Mouse (Mus musculus): ENCODE results near the gene Tcp1. TPM values are rescaled to one million over a fixed set of nuclear protein-coding genes. Genes with fewer than 3 reads are reported as not detected.
"Not testable (repeated sequence)": the region's sequence is repeated elsewhere in the genome, so short reads cannot be mapped to it uniquely, and the experiment has no call there.

The Tcp1 gene
- 100 to 1,000 TPM; 221 to 225 TPM for polyA plus RNA-seq (2017; shearing (Covaris generic))

- peak; percentile 0 for ATAC-seq
Measured at GRCm38 (mm10) chr17:12915488-12915880, at the start of gene Tcp1. Tcp1 (plus strand) TSS chr17:12915701.

- ATAC-seq, result no peak
Measured at GRCm38 (mm10) chr17:12866853-12867252, 48.6 kb upstream of the Tcp1 start.

DNA sequence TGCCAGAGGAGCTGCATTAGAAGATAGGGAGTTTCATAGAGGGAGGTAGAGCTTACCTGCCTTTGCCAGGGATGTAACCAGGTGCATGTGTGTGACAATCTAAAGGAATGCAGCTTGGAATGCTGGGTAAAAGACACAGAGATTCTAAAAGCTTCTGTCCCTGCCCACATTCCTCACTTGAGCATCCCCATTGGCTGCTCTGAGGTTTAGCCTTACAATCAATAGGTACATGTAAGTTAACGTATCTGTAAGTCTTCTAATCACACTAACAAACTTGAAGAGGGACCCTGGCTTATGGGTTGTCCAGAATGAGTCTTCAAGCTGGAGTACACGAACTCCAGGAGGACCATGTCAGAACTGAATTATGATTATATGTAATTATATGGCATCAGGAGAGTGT, 47.5 kb upstream of the Tcp1 start, which contains the start of gene Mas1:
Gene Mas1 (minus strand): TSS at position 101 of the 400 bp plus-strand sequence.
- no peak for ATAC-seq

GRCm38 (mm10) chr17:12868640-12869039, 46.9 kb upstream of the Tcp1 start:
- ATAC-seq, result no peak

DNA sequence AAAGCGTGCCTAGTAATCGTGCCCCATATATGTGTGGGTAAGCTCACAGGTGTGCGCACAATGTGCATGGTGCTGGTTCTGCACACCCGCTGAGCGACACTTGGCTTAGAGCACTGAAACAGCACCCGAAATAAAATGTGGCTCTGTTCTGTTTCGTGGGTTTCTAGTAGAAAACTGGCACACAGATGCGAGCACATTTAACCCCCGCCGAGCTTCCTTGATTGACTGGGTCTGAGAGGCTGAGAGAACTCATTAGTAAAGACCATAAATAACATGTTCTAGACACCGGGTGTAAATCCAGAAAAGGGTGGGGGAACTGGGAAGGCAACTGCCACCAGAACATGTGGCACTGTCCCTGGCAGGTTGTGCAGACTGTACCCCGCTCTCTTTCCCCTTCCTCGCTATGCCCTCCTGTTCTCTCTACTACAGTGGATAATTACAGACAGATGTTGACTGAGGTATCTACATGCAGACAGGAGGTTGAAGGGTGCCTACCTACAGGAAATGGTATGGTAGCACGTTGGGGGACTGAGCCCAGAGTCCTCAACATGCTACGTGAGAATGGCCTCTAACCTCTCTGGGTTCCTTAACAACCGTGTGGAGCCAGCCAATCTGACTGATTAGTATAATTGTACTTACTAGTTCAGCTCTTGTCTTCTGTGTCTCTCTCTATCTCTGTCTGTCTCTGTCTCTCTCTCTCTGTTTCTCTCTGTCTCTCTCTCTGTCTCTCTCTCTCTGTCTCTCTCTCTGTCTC, 43.0 kb upstream of the Tcp1 start:
- no peak for ATAC-seq

DNA sequence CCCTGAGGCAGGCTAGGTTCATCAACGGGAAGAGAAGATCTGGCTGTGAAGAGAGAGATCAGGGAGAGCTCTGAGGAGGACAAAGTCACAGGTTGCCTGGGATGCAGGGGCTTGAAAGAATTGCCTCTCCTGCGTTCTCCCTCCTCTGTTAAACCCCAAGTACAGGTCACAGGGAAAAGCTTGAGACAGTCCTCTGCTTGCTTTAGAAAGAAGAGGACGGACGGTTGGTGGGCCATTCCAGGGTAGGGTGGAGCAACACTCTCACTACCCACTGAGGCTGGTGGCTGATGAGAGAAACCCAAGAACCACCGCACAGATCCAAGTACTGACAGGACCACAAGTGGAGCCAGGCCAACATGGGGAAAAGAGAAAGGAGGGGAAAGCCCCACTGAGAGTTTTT, 39.8 kb upstream of the Tcp1 start, which contains the start of gene Mrgprh:
Gene Mrgprh (plus strand): TSS at position 301 of the 400 bp plus-strand sequence.
- no peak for ATAC-seq

- peak; percentile 96 for ATAC-seq
Measured at GRCm38 (mm10) chr17:12880178-12880577, 35.3 kb upstream of the Tcp1 start.

GRCm38 (mm10) chr17:12881216-12881615, 34.3 kb upstream of the Tcp1 start:
- ATAC-seq, result no peak

- ATAC-seq, result peak; percentile 100
Measured at GRCm38 (mm10) chr17:12886620-12887019, 28.9 kb upstream of the Tcp1 start.

GRCm38 (mm10) chr17:12887021-12887775, 28.3 kb upstream of the Tcp1 start:
- ATAC-seq, result no peak

DNA sequence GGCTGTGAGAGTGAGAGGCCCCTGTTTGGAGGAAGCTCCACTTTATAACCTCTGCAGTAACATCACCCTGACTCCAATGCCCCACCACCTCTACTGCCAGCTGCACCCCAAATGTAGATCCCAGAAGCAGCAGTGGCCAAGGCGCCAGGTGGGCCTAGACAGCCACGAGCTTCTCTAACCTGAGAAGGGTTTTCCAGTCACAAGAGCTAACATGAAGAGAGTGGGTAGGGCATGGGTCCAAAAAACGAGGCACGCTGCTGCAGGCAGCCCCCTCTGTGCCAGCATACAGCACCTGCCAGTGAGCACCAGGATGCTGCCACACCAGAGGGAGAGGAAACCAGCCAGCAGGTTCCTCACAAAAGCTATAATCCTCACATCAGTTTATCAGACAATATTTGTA, 24.4 kb upstream of the Tcp1 start:
- no peak for ATAC-seq

DNA sequence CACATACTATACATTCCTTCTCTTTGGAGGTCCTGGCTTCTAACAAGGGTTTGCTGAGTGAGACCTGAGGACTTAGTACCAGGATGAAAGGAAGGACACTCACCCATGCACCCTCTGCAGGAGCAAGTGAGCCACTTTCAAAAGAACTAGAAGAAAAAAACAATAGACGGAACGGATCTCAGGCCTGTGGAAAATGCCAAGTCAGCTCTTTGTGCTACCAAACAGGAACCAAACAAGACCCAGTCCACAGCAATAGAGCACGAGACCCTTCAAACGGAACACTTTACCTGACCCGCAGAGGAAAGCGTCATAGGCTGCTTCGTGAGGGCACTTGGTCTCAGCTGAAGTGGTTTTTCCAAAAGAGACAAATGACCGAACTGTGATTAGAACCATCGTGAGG, 23.5 kb upstream of the Tcp1 start:
- no peak for ATAC-seq

- no peak for ATAC-seq
Measured at GRCm38 (mm10) chr17:12897674-12898073, 17.8 kb upstream of the Tcp1 start.

DNA sequence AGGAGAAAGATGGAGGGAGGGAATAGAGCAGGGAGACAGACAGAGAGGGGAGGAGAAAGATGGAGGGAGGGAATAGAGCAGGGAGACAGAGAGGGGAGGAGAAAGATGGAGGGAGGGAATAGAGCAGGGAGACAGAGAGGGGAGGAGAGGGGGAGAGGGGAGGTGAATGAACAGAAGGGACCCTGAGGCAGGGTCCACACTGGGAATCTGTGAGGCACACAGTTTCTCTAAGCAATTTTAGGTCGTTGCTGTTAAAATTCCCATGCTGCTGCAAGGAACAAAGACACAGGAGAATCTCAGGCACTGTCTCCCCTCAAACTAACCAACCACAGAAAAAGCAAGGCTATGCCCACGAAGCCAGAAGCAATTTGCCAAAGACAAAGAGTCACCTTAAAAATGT, 16.9 kb upstream of the Tcp1 start:
- not testable (repeated sequence) for ATAC-seq

DNA sequence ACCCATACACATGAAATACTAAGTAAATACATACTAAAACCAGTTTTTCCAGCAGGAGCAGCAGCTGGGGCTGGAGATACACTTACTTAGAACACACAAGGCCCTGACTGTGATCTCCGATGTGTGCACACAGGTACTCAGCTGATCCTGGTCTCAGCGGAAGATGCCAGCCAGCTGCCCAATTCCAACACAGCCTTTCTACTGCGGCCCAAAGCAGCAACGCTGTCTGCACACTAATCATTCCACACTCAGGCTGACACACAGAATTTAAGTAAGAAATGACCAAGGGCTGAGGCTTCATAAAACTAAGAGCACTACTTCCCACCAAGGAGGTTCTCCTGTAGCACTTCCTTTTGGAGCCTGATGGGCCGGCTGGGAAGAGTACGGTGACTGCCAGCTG, 13.2 kb upstream of the Tcp1 start:
- no peak for ATAC-seq

GRCm38 (mm10) chr17:12903372-12904333, 11.8 kb upstream of the Tcp1 start:
- ATAC-seq, result no peak

- ATAC-seq, result no peak
Measured at GRCm38 (mm10) chr17:12904349-12904748, 11.2 kb upstream of the Tcp1 start.

DNA sequence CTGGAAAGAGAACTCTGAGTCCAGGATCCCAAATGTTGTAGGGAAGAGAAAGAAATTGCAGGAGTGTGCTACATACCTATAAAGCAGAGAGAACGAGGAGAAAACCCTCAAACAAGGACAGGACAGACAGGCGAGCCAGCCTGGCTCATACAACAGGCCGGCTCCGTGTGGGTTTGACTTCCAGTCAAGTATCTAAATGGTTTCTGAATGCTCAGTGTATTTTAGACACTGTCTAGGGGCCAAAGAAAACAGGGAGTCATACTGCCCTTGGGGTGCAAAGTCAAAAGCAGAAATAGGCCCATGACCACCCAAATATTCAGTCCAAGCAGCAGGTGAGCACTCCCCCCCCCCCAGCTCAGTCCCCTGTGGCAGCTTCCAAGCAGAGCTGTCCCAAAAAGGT, 9.7 kb upstream of the Tcp1 start:
- ATAC-seq, result no peak

GRCm38 (mm10) chr17:12906436-12906835, 9.1 kb upstream of the Tcp1 start:
- no peak for ATAC-seq

GRCm38 (mm10) chr17:12909361-12910280, 5.9 kb upstream of the Tcp1 start, which contains the start of gene Pnldc1:
Pnldc1 (minus strand) TSS chr17:12910230.
- no peak for ATAC-seq

DNA sequence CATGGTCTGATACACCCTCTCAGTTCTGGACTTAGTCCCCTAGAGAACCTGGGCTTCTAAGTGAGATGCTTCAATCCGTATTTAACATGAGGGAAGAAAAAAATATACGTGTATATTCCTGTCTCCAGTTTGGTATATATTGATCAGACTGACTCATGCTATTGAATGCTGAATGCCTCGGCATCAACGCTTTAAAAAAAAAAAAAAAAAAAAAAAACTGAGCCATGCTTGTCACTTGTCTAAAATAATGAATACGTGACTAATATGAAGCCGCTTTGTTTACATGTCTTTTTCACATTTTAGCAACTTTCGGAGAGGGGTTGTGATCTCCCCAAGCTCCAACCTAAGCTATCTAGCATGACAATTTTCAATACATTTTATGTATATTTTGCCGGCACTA, 5.1 kb upstream of the Tcp1 start:
- ATAC-seq, result no peak

All from CD4-positive, CD25-positive, alpha-beta regulatory T cell, adult 4 months (primary cell).